Mouse (Mus musculus): ENCODE measurements around the gene Slc24a3.

Slc24a3 gene

DNA sequence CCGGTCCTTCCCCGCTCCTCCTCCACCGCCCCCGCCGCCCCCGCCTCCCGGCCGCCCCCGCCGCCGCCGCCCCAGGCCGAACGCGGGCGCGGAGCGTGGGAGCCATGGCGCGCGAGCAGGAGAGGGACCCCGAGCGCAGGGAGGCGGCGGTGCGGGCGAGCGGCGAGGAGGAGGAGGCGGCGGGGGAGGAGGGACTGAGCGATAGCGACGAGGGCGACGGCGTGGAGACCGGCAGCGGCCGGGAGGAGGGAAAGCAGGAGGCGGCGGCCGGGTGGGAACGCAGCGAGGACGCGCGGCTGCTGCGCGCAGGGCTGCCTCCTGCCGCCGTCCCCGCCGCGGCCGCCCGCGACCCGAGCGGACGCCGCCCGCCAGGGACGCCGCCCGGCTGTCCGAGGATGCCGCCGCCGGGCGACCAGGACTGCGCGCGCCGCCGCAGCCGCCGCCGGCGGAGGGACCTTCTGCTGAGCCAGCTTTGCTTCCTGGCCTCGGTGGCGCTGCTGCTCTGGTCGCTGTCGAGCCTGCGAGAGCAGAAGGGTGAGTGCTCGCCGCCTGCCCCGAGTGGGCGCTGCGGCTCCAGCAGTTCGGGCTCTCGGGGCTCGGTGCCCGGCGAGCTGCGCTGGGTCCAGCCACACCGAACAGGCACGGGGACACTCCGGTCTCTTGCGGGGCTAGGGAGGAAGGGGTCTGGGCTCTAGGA lies at the start of gene Slc24a3:
Gene Slc24a3 (plus strand): TSS at position 91 of the 697 bp plus-strand sequence.
- DNase-seq (ENCODE audit: inconsistent age in 2 of 2, low spot score in 1 of 2) = peak; percentile 86 to 94

GRCm38 (mm10) chr2:145117762-145118161 lies 49.8 kb upstream of the Slc24a3 start:
- no peak for DNase-seq (ENCODE audit: inconsistent age in 2 of 2, low spot score in 1 of 2)

GRCm38 (mm10) chr2:145127747-145128146 lies 39.8 kb upstream of the Slc24a3 start:
- no peak for DNase-seq (ENCODE audit: inconsistent age in 2 of 2, low spot score in 1 of 2)

DNA sequence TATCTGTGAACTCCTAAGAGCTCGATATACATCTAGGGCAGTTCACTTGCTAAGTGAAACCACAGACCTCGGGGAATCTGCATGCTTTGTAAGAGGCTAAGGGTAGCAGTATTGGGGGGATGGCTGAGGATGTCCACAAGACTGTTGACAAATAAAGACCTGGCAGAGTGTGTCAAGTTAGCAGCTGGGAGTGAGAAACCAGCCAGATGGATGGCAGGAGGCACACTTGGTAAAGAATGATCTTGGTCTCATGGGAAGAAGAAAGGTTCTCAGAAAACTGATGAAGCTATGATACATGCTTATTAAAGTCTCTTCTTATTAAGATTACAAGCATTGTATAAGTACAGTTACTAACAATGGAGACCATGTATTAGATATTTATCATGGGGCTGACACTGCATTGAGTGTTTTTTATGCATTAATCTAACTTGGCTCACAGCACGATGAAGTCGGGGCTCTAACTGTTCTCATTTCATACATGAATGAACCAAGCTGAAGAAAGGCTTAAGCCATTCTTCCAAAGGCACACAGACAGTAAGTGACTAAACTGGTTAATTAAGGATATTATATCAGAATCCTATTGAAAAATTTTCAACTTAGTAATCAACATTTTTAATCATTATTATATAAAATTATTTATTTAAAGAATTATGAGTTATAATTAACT lies 30.8 kb upstream of the Slc24a3 start:
- DNase-seq (ENCODE audit: inconsistent age in 2 of 2, low spot score in 1 of 2) = no peak

- no peak for DNase-seq (ENCODE audit: inconsistent age in 2 of 2, low spot score in 1 of 2)
Measured at GRCm38 (mm10) chr2:145150407-145150806, 17.1 kb upstream of the Slc24a3 start.

DNA sequence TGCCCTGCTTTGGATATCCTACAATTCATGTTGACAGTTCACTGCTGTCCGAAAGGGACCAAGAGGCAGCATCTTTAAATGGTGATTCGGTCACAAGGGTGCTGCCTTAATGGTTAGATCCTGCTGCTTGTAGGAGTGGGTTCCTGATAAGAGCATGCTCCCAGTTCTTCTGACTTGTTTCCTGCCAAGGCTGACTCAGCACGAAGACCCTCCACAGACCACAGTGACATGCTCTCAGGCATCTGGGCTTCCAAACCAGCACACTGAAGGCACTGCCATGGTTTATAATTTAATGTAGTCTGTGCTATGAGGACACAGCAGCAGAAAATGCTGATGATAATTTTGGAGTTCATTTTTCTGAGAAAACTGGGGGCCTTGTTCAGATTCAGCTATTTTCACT lies 16.7 kb upstream of the Slc24a3 start:
- no peak for DNase-seq (ENCODE audit: inconsistent age in 2 of 2, low spot score in 1 of 2)

GRCm38 (mm10) chr2:145152281-145152680 lies 15.3 kb upstream of the Slc24a3 start:
- no peak for DNase-seq (ENCODE audit: inconsistent age in 2 of 2, low spot score in 1 of 2)

GRCm38 (mm10) chr2:145158972-145159371 lies 8.6 kb upstream of the Slc24a3 start:
- peak in 1 of 2 experiments; percentile 44 for DNase-seq (ENCODE audit: inconsistent age in 2 of 2, low spot score in 1 of 2)

DNA sequence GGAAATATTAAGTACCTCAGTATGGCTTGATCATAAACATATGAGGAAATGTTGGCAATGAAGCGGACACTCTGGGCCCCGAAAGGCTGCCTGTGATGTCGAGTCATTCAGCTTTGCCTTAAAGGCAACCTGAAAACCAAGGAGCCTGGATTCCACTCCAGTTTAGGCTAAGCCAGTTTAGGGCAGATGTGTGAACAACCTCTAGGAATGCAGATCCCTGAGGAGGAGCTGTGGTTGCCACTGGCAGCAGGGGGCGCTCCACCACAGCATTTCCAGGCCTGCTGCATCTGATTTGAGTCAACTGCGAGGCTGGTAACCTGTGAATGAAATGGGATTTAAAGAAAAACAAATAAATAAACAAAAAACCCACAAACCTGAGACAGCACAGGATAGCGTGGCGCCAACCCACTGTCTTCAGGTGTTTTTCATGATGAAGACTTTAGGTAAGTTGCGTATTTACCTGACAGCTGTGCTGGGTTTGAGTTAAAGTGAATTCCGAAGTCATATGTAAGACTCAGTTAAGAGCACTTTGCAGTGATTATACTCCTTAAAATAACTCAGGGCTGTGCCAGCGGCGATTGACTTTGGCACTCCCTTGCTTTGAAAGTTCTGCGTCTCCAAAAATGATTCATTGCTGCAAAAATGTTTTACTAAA lies 6.4 kb upstream of the Slc24a3 start:
- peak; percentile 80 to 95 for DNase-seq (ENCODE audit: inconsistent age in 2 of 2, low spot score in 1 of 2)

DNA sequence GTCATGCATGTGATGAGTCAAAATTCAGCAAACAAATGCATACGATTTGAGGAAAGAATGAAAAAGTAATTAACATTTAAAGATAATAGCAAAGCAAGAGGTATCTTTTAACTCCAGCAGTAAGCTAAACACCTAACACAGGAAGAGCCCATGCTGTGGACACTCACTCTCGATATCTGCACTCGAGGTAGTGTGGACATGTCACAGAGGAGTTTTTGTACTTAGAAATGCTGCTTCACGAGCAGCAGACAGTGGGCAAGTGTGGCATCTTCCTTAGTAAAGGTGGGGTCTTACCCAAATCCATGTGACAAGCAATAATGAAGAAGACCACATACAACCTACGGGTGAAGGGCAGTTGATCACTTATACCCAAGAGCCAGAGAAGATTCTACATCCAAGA lies 3.5 kb upstream of the Slc24a3 start:
- no peak for DNase-seq (ENCODE audit: inconsistent age in 2 of 2, low spot score in 1 of 2)

DNA sequence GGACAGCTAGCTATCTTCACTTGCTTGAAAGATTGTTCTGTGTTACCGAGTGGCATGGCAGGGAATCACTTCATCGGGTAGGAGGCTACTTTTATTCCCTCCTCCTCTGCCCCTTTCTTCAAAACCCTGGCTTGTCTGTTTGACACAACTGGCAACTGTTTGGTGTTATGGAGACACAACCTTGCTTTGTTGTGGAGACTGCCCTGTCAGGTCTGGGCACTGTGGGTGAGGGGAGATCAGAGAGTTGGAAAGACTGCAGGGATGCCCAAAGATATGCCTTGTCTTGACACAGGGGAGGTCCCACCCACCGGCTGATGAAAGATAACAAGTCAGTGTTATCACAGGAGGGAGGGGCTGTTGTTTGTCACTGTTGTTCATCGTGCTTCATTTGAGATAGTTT lies 3.0 kb upstream of the Slc24a3 start:
- no peak for DNase-seq (ENCODE audit: inconsistent age in 2 of 2, low spot score in 1 of 2)

- no peak for DNase-seq (ENCODE audit: inconsistent age in 2 of 2, low spot score in 1 of 2)
Measured at GRCm38 (mm10) chr2:145165076-145165475, 2.5 kb upstream of the Slc24a3 start.

- DNase-seq (ENCODE audit: inconsistent age in 2 of 2, low spot score in 1 of 2) = no peak
Measured at GRCm38 (mm10) chr2:145165854-145166253, 1.7 kb upstream of the Slc24a3 start.

DNA sequence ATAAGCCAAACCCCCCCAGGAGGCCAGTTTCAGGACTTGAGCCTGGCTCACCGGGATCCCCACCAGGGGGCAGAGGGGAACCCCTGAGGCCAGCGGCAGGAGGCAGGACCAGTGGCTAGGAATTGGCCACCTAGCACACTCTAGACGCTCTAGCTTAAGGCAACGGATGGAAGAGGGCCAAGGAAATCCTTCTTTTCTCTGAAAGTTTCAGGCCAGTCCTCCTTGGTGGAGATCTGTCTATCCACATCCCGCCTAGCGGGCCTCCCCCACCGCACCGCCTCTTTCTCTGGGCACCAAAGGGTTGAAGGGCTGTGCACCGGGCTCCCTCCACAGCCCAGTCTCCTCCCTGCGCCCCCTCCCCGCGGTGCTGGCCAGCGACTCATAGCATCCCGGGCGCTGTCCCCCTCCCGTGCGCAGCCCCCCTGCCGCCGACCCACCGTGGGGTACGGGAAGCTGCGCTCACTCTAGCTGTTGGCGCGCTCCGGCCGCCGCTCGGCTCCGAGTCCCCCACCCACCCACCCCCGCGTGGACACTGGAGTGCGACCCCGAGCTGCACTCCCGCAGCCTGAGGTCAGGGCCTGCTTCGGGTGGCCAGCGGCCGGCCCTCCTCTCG lies 397 bp upstream of the Slc24a3 start:
- peak; percentile 59 to 86 for DNase-seq (ENCODE audit: inconsistent age in 2 of 2, low spot score in 1 of 2)

- no peak for DNase-seq (ENCODE audit: inconsistent age in 2 of 2, low spot score in 1 of 2)
Measured at GRCm38 (mm10) chr2:145168405-145168971, 934 bp downstream of the Slc24a3 start.

DNA sequence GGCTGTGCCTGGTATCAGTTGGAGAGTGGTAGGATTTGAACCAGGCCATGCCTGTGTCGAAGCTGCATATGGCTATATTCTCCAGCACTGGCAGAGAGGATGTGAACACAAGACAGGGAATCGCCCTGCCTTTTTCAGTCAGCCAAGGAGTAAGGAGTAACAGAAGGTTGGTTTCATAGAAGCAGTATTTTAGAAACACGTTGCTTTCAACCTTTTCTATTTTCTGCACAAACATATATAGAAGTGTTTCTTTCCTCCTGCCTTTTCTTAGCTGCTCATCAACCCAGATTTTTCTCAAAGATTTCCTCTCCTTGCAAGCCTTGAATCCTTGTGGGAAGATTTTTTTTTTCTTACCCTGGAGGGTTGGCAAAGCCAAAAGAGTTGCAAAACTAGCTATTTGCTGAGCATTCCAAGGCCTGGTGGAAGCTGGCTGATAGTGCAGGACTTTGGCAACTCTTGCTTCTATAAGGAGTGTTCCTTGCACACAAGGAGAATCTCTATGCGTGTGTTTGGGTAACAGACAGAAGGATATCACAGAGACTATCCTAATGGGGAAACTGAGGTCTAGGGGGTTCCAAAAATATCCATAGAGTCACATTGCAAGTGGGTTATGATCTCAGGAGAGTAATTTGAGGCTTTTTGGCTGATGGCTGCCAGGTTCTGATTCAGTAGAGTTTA lies 5.6 kb downstream of the Slc24a3 start:
- DNase-seq (ENCODE audit: inconsistent age in 2 of 2, low spot score in 1 of 2) = peak in 1 of 2 experiments; percentile 74

- no peak for DNase-seq (ENCODE audit: inconsistent age in 2 of 2, low spot score in 1 of 2)
Measured at GRCm38 (mm10) chr2:145175036-145175435, 7.5 kb downstream of the Slc24a3 start.

DNA sequence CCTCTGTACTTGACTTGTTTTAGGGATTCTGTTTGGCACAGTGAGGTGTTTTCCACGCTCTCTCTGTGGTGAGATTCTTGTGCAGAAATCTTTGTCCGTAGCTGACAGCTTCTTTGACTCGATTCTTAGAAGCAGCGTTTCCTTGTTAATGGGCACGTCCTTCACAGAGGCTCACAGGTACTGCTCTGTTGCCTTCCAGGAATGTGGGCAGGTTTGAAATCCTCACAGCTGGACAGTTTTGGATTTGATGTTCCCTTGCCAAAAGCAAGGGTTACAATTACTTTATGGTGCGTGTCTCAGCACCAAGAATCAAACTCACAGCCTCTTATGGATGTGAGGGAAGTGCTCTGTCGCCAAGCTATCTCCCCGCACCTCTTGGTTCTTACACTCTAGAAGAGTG lies 14.9 kb downstream of the Slc24a3 start:
- DNase-seq (ENCODE audit: inconsistent age in 2 of 2, low spot score in 1 of 2) = no peak

GRCm38 (mm10) chr2:145188828-145189227 lies 21.3 kb downstream of the Slc24a3 start:
- DNase-seq (ENCODE audit: inconsistent age in 2 of 2, low spot score in 1 of 2) = no peak

GRCm38 (mm10) chr2:145196043-145196442 lies 28.5 kb downstream of the Slc24a3 start:
- DNase-seq (ENCODE audit: inconsistent age in 2 of 2, low spot score in 1 of 2) = no peak

Data from adrenal gland, adult (tissue).